Mouse (Mus musculus) forebrain, embryonic 10.5 days (tissue): ENCODE measurements around the gene Agap1. TPM values are rescaled to one million over a fixed set of nuclear protein-coding genes. Genes with fewer than 3 reads are reported as not detected.
A peak's percentile ranks its signal among the peaks of the same experiment; 100 is the strongest.

Experiments
- DNase-seq: peaks from one replicate; pipeline ENCODE4 v3.0.0-alpha.2; 2017; ENCODE audit warnings: low spot score; ENCODE audit errors: extremely low spot score
- H3K27ac ChIP-seq: fragments of 300-500 bp; sonication (generic); 2 replicates; pipeline ENCODE4 v1.5.1; 2016; ENCODE audit warnings: mild to moderate bottlenecking
- H3K27me3 ChIP-seq: fragments of 300-500 bp; sonication (generic); 2 replicates; pipeline ENCODE4 v1.6.1; 2016; ENCODE audit warnings: mild to moderate bottlenecking; ENCODE audit not compliant: poor library complexity, severe bottlenecking
- H3K36me3 ChIP-seq: fragments of 300-500 bp; sonication (generic); replicated peaks from 2 replicates; pipeline ENCODE4 v1.6.1; 2016; ENCODE audit warnings: mild to moderate bottlenecking, moderate library complexity
- H3K4me1 ChIP-seq: fragments of 300-500 bp; sonication (generic); 2 replicates; pipeline ENCODE4 v1.6.1; 2016
- H3K4me3 ChIP-seq: fragments of 300-500 bp; sonication (generic); 2 replicates; pipeline ENCODE4 v1.5.1; 2016; ENCODE audit warnings: mild to moderate bottlenecking, moderate library complexity
- H3K9me3 ChIP-seq: fragments of 300-500 bp; sonication (generic); 2 replicates; pipeline ENCODE4 v1.6.1; 2016; ENCODE audit warnings: mild to moderate bottlenecking, moderate library complexity
- WGBS: fragments of 180-500 bp; shearing (Covaris S2); methylation state at CpG from one replicate; pipeline ENCODE4 v1.1.7; 2016; 5-methylcytosine and 5-hydroxymethylcytosine counted together
- polyA plus RNA-seq: library from polyadenylated mRNA; unstranded; fragments of >200 nt; fragmentation: Nextera tagmentation; extraction: Ambion mirVana; gene quantifications from 2 replicates; pipeline ENCODE4 v1.2.1, GENCODE M21; 2016

The Agap1 gene
- polyA plus RNA-seq, 1 experiment from 2014 or later: 14.3 TPM

- WGBS: 60% methylated on average over 17 of the region's 17 CpGs
- Histone ChIP-seq H3K36me3 (peaks cover 35% of the 10 kb centered on the region), H3K27ac (no peak overlapping the region), H3K9me3 (no peaks in the 10 kb centered on the region), H3K4me3 (no peak overlapping the region), H3K27me3 (peaks cover 98% of the 10 kb centered on the region), H3K4me1 (peaks cover 31% of the 10 kb centered on the region)
- DNase-seq: no peak
Observed at GRCm38 (mm10) chr1:89739067-89739774, 284.6 kb downstream of the Agap1 start.

- H3K27me3 ChIP-seq: peaks cover 98% of the 10 kb centered on the region
- H3K4me3 ChIP-seq: no peak overlapping the region
- H3K36me3 ChIP-seq: peaks cover 40% of the 10 kb centered on the region
- no peaks in the 10 kb centered on the region for H3K9me3 ChIP-seq
- H3K27ac ChIP-seq: no peak overlapping the region
- peaks cover 27% of the 10 kb centered on the region for H3K4me1 ChIP-seq
- 27% methylated on average over 3 of the region's 3 CpGs for WGBS
- no peak for DNase-seq
Observed at GRCm38 (mm10) chr1:89739775-89740099, 285.1 kb downstream of the Agap1 start.

GRCm38 (mm10) chr1:89742359-89742758, 287.8 kb downstream of the Agap1 start:
- whole genome bisulfite sequencing: 79% methylated on average over 3 of the region's 3 CpGs
- no peaks in the 10 kb centered on the region for H3K9me3 ChIP-seq
- DNase-seq: no peak

GRCm38 (mm10) chr1:89746171-89746570, 291.6 kb downstream of the Agap1 start:
- peaks cover 99% of the 10 kb centered on the region for H3K27me3 ChIP-seq
- H3K36me3 ChIP-seq: peaks cover 42% of the 10 kb centered on the region
- WGBS: 68% methylated on average over 3 of the region's 3 CpGs
- H3K4me3 ChIP-seq: no peak overlapping the region
- H3K27ac ChIP-seq: no peak overlapping the region
- no peaks in the 10 kb centered on the region for H3K9me3 ChIP-seq
- peaks cover 21% of the 10 kb centered on the region for H3K4me1 ChIP-seq
- DNase-seq: no peak

More at GRCm38 (mm10) chr1:89742359-89742758, 287.8 kb downstream of the Agap1 start:
- Histone ChIP-seq H3K4me1 (peaks cover 27% of the 10 kb centered on the region), H3K27me3 (peaks cover 98% of the 10 kb centered on the region), H3K4me3 (no peak overlapping the region), H3K36me3 (peaks cover 39% of the 10 kb centered on the region), H3K27ac (no peak overlapping the region)

GRCm38 (mm10) chr1:89749666-89750065, 295.1 kb downstream of the Agap1 start:
- Histone ChIP-seq H3K27me3 (peaks cover 99% of the 10 kb centered on the region), H3K4me1 (peaks cover 21% of the 10 kb centered on the region), H3K4me3 (no peak overlapping the region), H3K36me3 (peaks cover 23% of the 10 kb centered on the region), H3K27ac (no peak overlapping the region), H3K9me3 (no peaks in the 10 kb centered on the region; the same call in 1 of the 2 replicates)
- DNase-seq: no peak

- Histone ChIP-seq H3K27ac (no peak overlapping the region), H3K27me3 (peaks cover 99% of the 10 kb centered on the region), H3K4me1 (peaks cover 27% of the 10 kb centered on the region), H3K4me3 (peak overlapping the region; percentile 34), H3K36me3 (peaks cover 16% of the 10 kb centered on the region), H3K9me3 (no peaks in the 10 kb centered on the region; the same call in 1 of the 2 replicates)
- DNase-seq: peak; percentile 41
- 8% methylated on average over 9 of the region's 9 CpGs for WGBS
Observed at GRCm38 (mm10) chr1:89750495-89750894, 295.9 kb downstream of the Agap1 start.

- H3K4me3 ChIP-seq: peak overlapping the region; percentile 34
- peaks cover 31% of the 10 kb centered on the region for H3K4me1 ChIP-seq
- peaks cover 11% of the 10 kb centered on the region for H3K36me3 ChIP-seq
- 13% methylated on average over 21 of the region's 21 CpGs for WGBS
- H3K27ac ChIP-seq: no peak overlapping the region
- peak; percentile 65 for DNase-seq
- no peaks in the 10 kb centered on the region; the same call in 1 of the 2 replicates for H3K9me3 ChIP-seq
- H3K27me3 ChIP-seq: peaks cover 99% of the 10 kb centered on the region
Observed at GRCm38 (mm10) chr1:89750921-89751320, 296.3 kb downstream of the Agap1 start.

GRCm38 (mm10) chr1:89751344-89751743, 296.7 kb downstream of the Agap1 start:
- H3K9me3 ChIP-seq: no peaks in the 10 kb centered on the region; the same call in 1 of the 2 replicates
- DNase-seq: no peak
- no peak overlapping the region for H3K27ac ChIP-seq
- H3K4me1 ChIP-seq: peaks cover 36% of the 10 kb centered on the region
- 57% methylated on average over 11 of the region's 11 CpGs for WGBS
- H3K27me3 ChIP-seq: peaks cover 99% of the 10 kb centered on the region
- peaks cover 11% of the 10 kb centered on the region for H3K36me3 ChIP-seq
- no peak overlapping the region for H3K4me3 ChIP-seq

- H3K9me3 ChIP-seq: no peaks in the 10 kb centered on the region; the same call in none of the 2 replicates
- H3K36me3 ChIP-seq: peaks cover 11% of the 10 kb centered on the region
- H3K4me1 ChIP-seq: peaks cover 45% of the 10 kb centered on the region
- 96% methylated on average over 3 of the region's 3 CpGs for WGBS
- no peak overlapping the region for H3K27ac ChIP-seq
- no peak for DNase-seq
- H3K27me3 ChIP-seq: peaks cover 99% of the 10 kb centered on the region
- no peak overlapping the region for H3K4me3 ChIP-seq
Observed at GRCm38 (mm10) chr1:89752659-89753058, 298.1 kb downstream of the Agap1 start.

- no peak for DNase-seq
- peaks cover 82% of the 10 kb centered on the region for H3K27me3 ChIP-seq
- H3K27ac ChIP-seq: no peak overlapping the region
- WGBS: 54% methylated on average over 12 of the region's 12 CpGs
- no peaks in the 10 kb centered on the region; the same call in none of the 2 replicates for H3K9me3 ChIP-seq
- H3K4me3 ChIP-seq: no peak overlapping the region
- peaks cover 37% of the 10 kb centered on the region for H3K4me1 ChIP-seq
- 0 out of 2 replicates have a peak, but pooled peaks cover 4% of the 10 kb centered on the region for H3K36me3 ChIP-seq
Observed at GRCm38 (mm10) chr1:89755358-89755757, 300.8 kb downstream of the Agap1 start.

- Histone ChIP-seq H3K9me3 (no peaks in the 10 kb centered on the region; the same call in none of the 2 replicates), H3K4me3 (no peak overlapping the region), H3K27me3 (peaks cover 80% of the 10 kb centered on the region), H3K4me1 (peaks cover 27% of the 10 kb centered on the region), H3K36me3 (0 out of 2 replicates have a peak, but pooled peaks cover 4% of the 10 kb centered on the region), H3K27ac (no peak overlapping the region)
- no peak for DNase-seq
- 15% methylated on average over 8 of the region's 8 CpGs for WGBS
Observed at GRCm38 (mm10) chr1:89756387-89756786, 301.8 kb downstream of the Agap1 start.

- no peaks in the 10 kb centered on the region; the same call in none of the 2 replicates for H3K9me3 ChIP-seq
- peaks cover 24% of the 10 kb centered on the region for H3K4me1 ChIP-seq
- no peak overlapping the region for H3K27ac ChIP-seq
- H3K4me3 ChIP-seq: no peak overlapping the region
- no peak for DNase-seq
- WGBS: 56% methylated on average over 3 of the region's 3 CpGs
- H3K36me3 ChIP-seq: peaks cover 7% of the 10 kb centered on the region
- peaks cover 78% of the 10 kb centered on the region for H3K27me3 ChIP-seq
Observed at GRCm38 (mm10) chr1:89757545-89757944, 302.9 kb downstream of the Agap1 start.

GRCm38 (mm10) chr1:89763912-89764311, 309.3 kb downstream of the Agap1 start:
- Histone ChIP-seq H3K36me3 (peaks cover 26% of the 10 kb centered on the region), H3K4me1 (peaks cover 36% of the 10 kb centered on the region), H3K27me3 (peaks cover 61% of the 10 kb centered on the region), H3K9me3 (no peaks in the 10 kb centered on the region; the same call in 1 of the 2 replicates), H3K4me3 (no peak overlapping the region), H3K27ac (no peak overlapping the region)
- WGBS: 29% methylated on average over 3 of the region's 3 CpGs
- DNase-seq: peak; percentile 58
